Mouse (Mus musculus) midbrain, embryonic 10.5 days (tissue): ENCODE measurements around the gene Nt5c2. TPM values are rescaled to one million over a fixed set of nuclear protein-coding genes. Genes with fewer than 3 reads are reported as not detected.
"Not testable (repeated sequence)": the region's sequence is repeated elsewhere in the genome, so short reads cannot be mapped to it uniquely, and the experiment has no call there.

Experiments
- DNase-seq: peaks from one replicate; pipeline ENCODE4 v3.0.0-alpha.2; 2017; ENCODE audit warnings: low spot score
- H3K27ac ChIP-seq: fragments of 300-500 bp; sonication (generic); replicated peaks from 2 replicates; pipeline ENCODE4 v1.5.1; 2016; ENCODE audit warnings: mild to moderate bottlenecking
- H3K27me3 ChIP-seq: fragments of 300-500 bp; sonication (generic); 2 replicates; pipeline ENCODE4 v1.6.1; 2016; ENCODE audit warnings: low read depth, mild to moderate bottlenecking; ENCODE audit not compliant: poor library complexity, severe bottlenecking
- H3K36me3 ChIP-seq: fragments of 300-500 bp; sonication (generic); 2 replicates; pipeline ENCODE4 v1.6.1; 2016; ENCODE audit warnings: mild to moderate bottlenecking, moderate library complexity
- H3K4me1 ChIP-seq: fragments of 300-500 bp; sonication (generic); 2 replicates; pipeline ENCODE4 v1.6.1; 2016
- H3K4me3 ChIP-seq: fragments of 300-500 bp; sonication (generic); 2 replicates; pipeline ENCODE4 v1.5.1; 2016; ENCODE audit warnings: mild to moderate bottlenecking, moderate library complexity
- H3K9me3 ChIP-seq: fragments of 300-500 bp; sonication (generic); replicated peaks from 2 replicates; pipeline ENCODE4 v1.6.1; 2016; ENCODE audit warnings: mild to moderate bottlenecking
- WGBS: fragments of 180-500 bp; shearing (Covaris S2); methylation state at CpG from one replicate; pipeline ENCODE4 v1.1.7; 2016; 5-methylcytosine and 5-hydroxymethylcytosine counted together
- polyA plus RNA-seq: library from polyadenylated mRNA; unstranded; fragments of >200 nt; fragmentation: Nextera tagmentation; extraction: Ambion mirVana; gene quantifications from 2 replicates; pipeline ENCODE4 v1.2.1, GENCODE M21; 2016

The Nt5c2 gene
- polyA plus RNA-seq, 1 experiment from 2014 or later, result 64.1 TPM

DNA sequence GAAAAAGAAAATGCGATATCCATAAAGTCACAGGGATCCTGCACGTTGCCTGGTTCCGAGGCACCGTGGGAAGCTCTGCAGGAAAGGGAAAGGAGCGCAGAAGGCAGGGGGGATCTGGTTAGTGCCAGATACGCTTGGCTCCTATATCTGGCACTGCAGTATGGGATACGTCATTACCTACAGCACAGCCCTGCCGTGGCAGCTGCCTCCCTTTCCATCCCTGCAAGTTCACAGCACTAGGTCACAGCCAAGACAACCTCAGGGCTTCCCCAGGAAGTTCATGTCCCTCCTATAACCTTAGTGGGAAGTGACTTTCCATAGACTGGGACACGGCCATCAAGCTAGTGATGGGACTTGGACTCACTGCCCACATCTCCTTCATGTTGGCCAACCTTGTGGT lies 18.9 kb downstream of the Nt5c2 start:
- no peaks in the 10 kb centered on the region for H3K4me1 ChIP-seq
- no peaks in the 10 kb centered on the region for H3K36me3 ChIP-seq
- WGBS, result 91% methylated on average over 9 of the region's 9 CpGs
- no peaks in the 10 kb centered on the region for H3K27me3 ChIP-seq
- H3K27ac ChIP-seq, result no peak overlapping the region
- no peak overlapping the region for H3K4me3 ChIP-seq
- no peak for DNase-seq
- no peaks in the 10 kb centered on the region for H3K9me3 ChIP-seq

DNA sequence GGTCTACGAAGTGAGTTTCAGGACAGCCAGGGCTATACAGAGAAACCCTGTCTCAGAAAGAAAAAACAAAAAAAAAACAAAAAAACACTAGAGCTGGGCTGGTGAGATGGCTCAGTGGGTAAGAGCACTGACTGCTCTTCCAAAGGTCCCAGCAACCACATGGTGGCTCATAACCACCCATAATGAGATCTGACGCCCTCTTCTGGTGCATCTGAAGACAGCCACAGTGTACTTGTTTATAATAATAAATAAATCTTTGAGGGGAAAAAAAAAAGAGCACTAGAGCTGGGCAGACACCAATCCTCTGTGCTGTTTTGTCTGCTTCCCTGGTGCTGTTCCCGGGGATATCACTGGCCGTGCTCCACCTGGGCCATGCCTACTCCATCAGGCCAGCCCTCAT lies 22.6 kb downstream of the Nt5c2 start:
- not testable (repeated sequence) for H3K27me3 ChIP-seq, H3K36me3 ChIP-seq, DNase-seq, H3K27ac ChIP-seq, H3K4me3 ChIP-seq, H3K9me3 ChIP-seq
- H3K4me1 ChIP-seq, result peaks cover 17% of the 10 kb centered on the region
- WGBS, result 75% methylated on average over 4 of the region's 4 CpGs

DNA sequence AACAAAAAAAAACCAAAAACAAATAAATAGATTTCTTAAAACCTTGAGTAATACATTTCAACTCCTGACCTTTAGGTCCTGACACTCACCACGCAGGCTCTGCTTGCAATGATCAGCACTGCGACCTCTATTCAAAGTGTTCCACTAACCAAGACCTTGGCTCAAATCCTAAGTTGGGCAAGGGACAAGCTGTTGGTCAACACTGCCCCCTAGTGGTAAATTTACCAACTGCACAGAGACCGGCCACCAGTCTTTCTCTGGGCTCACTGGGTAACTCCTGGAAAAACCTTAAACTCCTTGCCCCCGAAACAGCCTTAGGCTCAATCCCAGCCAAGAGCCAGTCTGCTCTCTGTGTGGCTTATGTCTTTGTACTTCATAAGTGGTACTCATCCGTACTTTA lies 23.8 kb downstream of the Nt5c2 start:
- no peaks in the 10 kb centered on the region for H3K27me3 ChIP-seq
- peak; percentile 82 for DNase-seq
- WGBS, result 19% methylated on average over 5 of the region's 5 CpGs

DNA sequence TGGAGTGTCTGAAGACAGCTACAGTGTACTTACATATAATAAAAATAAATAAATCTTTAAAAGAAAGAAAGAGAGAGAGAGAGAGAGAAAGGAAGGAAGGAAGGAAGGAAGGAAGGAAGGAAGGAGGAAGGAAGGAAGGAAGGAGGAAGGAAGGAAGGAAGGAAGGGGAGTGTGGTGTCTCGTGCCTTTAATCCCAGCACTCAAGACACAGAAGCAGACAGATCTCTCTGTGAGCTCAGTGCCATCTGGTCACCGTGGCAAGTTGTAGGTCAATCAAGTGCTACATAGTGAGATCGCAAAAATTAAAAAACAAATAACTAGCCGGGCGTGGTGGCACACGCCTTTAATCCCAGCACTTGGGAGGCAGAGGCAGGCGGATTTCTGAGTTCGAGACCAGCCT lies 24.3 kb downstream of the Nt5c2 start:
- not testable (repeated sequence) for H3K27me3 ChIP-seq, H3K4me3 ChIP-seq, H3K27ac ChIP-seq, H3K9me3 ChIP-seq, H3K36me3 ChIP-seq, DNase-seq
- 87% methylated on average over 8 of the region's 8 CpGs for WGBS
- peaks cover 17% of the 10 kb centered on the region for H3K4me1 ChIP-seq

More for the DNA sequence above, 23.8 kb downstream of the Nt5c2 start:
- H3K36me3 ChIP-seq, result no peaks in the 10 kb centered on the region
- no peak overlapping the region for H3K4me3 ChIP-seq
- H3K4me1 ChIP-seq, result peaks cover 17% of the 10 kb centered on the region
- no peak overlapping the region for H3K27ac ChIP-seq
- no peaks in the 10 kb centered on the region for H3K9me3 ChIP-seq

DNA sequence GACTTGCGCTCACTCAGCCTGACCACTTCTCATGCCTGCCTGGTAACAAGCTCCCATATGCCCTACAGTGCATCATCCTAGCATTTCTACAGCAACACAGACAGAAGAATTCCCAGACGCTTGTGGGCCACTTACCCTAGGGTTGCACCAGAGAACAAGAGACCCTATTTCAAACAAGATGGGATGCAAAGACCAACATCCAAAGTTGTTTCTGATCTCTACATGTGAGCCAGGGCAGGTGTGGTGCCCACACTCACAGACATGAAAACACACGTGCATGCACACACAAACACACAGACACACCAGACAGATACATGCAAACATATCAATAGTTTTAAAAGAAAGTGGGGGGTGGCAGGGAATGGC lies 24.8 kb downstream of the Nt5c2 start:
- Histone ChIP-seq H3K4me1 (peaks cover 17% of the 10 kb centered on the region), H3K36me3 (no peaks in the 10 kb centered on the region), H3K27me3 (no peaks in the 10 kb centered on the region), H3K27ac (no peak overlapping the region), H3K9me3 (no peaks in the 10 kb centered on the region), H3K4me3 (no peak overlapping the region)
- DNase-seq, result no peak
- 87% methylated on average over 3 of the region's 3 CpGs for whole genome bisulfite sequencing

DNA sequence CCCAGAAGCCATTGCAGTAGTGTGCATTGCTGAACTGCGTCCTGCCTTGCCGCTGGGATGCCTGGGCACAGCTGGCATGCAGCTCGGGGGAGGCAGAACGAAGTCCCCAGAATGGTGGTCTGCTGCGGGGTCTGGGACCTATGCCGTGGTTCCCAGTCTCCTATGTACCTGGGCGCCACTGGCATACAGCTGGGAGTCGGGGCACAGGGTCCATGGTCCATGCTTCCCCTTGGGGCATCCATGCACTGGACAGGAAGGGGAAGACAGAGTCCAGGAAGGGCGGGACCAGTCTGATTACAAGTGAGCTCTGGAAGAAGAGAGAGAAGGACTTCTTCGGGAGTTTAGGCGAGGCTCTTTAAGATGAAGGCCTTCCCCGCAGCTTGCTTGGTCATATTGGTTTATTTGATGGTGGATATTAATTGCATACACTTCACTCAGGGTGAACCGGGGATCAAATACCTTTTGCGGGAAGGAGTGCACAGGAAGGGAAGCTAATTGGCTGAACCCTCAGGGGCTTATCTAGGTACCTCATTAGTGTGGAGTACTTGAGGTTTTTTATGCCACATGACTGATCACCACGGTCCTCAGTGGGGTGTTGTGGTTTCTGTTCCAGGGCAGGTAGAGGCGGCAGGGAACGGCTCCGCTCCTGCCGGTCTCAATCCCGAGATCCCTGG lies 25.3 kb downstream of the Nt5c2 start:
- WGBS, result 85% methylated on average over 20 of the region's 20 CpGs
- no peak overlapping the region for H3K4me3 ChIP-seq
- H3K27me3 ChIP-seq, result no peaks in the 10 kb centered on the region
- 0 out of 2 replicates have a peak overlapping the region, but pooled peaks have one; percentile 10 for H3K27ac ChIP-seq
- no peak for DNase-seq
- H3K4me1 ChIP-seq, result peaks cover 17% of the 10 kb centered on the region
- no peaks in the 10 kb centered on the region for H3K9me3 ChIP-seq
- H3K36me3 ChIP-seq, result no peaks in the 10 kb centered on the region

DNA sequence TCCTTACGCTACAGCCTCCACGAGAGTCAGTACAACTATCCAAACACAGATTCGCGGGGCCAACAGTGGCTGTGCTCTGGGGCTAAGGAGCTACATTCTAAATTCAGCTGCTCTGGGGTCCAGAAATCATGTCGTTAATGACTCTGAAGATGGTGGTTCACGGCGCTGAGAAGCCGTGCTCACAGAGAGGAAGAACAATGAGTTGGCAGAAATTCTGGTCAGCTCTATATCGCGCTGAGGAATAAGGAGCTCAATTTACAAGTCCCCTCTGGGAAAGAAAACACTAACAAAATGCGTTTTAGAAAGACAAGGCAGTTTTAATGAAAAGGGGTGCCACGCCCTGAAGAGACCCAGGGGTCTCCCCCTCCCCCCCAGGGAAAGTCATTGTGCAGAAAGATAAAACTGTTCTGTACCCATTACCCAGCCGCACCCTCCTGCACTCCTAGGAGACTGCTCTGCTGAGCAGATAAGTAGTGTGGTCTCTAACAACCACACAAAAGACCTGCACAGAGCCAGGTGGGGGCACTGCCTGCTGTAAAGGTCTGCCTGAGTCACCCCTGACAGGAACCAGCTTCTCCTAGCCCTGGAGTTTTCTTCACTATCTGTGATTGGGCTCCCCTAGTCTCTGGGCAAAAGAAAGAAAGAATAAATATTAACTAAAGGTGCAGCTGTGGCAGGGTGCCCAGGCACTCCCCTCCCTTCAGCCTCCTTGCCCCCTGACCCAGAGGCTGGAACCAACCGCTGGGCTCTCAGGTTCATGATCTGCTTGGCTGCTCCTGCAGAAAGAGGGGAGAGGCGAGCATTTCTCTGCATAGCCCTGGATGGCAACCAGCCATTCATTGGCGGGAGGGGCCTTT lies 26.5 kb downstream of the Nt5c2 start:
- peak overlapping the region; percentile 64 for H3K27ac ChIP-seq
- 61% methylated on average over 16 of the region's 16 CpGs for WGBS
- peaks cover 24% of the 10 kb centered on the region for H3K4me1 ChIP-seq
- H3K4me3 ChIP-seq, result no peak overlapping the region
- no peaks in the 10 kb centered on the region for H3K9me3 ChIP-seq
- H3K36me3 ChIP-seq, result no peaks in the 10 kb centered on the region
- H3K27me3 ChIP-seq, result no peaks in the 10 kb centered on the region
- no peak for DNase-seq

DNA sequence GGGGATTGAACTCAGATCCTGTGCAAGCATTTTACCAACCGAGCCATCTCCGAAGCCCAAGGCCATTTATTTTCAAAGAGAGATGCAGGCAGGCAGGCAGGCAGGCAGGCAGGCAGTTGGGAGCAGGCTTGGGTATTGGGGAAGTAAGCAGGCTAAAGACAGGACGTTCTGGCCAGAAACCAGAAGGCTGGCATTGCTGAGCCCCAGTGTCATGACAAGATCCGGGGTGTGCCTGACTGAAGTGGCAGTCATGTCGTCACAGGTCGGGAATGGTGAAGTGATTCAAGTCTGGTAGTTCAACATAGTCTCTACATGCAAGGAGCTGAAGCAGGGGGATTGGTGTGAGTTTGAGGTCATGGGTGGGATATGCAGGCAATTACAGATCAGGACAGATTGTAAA lies 27.3 kb downstream of the Nt5c2 start:
- Histone ChIP-seq H3K27ac (no peak overlapping the region), H3K4me3 (no peak overlapping the region), H3K4me1 (peaks cover 27% of the 10 kb centered on the region), H3K9me3 (no peaks in the 10 kb centered on the region), H3K36me3 (no peaks in the 10 kb centered on the region), H3K27me3 (no peaks in the 10 kb centered on the region)
- 85% methylated on average over 6 of the region's 6 CpGs for WGBS
- no peak for DNase-seq

DNA sequence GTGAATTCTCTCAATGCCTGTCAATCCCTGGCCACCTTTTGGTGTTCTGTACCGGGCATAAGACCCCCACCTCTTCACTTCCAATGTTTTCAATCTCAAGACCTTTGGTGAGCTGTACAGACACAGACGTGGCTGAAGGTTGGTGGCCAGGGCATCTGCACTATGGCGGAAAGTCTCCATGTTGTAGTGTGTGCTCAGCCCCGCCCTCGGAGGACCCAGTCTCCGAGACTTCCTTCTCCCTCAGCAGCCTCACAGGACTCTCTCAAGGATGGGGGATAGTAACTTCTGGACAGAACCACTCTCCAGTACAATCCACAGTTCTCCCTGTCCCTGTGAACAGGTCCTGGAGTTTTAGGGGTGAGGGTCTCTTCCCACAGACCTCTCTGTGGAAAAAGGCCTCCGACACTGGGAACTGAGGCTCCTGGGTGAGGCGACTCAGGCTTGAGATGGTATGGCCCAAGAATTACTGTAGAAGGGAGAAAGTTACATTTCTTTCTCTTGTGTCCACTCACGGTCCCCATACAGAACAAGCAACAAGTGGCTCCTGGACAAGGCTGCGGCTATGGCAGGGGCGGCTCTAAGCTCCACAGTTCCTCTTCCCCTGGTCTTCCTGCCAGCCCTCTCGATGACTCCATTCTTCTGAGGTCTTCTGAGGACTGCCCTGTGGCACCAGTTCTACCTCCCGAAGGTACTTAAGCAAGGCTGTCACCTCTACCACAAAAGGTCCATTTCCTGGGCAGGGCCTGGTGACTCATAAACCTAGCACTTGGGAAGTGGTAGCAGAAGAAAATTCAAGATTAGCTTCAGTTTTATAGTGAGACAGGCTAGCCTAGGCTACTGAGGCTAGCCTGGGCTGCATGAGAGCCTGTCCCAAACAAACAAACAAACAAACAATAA lies 30.0 kb downstream of the Nt5c2 start:
- no peaks in the 10 kb centered on the region for H3K27me3 ChIP-seq
- WGBS, result 88% methylated on average over 13 of the region's 13 CpGs
- H3K4me1 ChIP-seq, result peaks cover 27% of the 10 kb centered on the region
- H3K27ac ChIP-seq, result peak overlapping the region; percentile 13; the same call in 1 of the 2 replicates
- H3K4me3 ChIP-seq, result no peak overlapping the region
- DNase-seq, result no peak
- H3K9me3 ChIP-seq, result no peaks in the 10 kb centered on the region
- no peaks in the 10 kb centered on the region for H3K36me3 ChIP-seq

DNA sequence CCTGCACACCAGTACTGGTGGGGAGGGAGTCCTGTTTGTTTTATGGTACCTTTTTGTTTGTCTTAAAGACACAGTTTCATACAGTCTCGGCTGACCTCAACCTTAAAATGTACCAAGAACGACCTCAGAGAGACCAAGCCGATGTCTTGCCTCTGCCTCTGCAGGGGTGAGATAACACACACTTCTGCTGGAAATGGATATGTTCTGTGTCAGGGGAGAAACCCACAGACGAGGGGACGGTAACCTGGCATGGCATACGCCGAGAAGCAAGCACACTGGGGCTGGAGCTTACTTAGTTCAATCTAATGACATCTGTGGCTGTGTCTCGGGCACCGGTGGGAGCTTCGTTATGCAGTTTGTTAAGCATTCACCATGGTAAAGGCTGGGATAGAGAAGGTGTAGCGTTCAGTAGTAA lies 31.0 kb downstream of the Nt5c2 start:
- DNase-seq, result no peak
- Histone ChIP-seq H3K27me3 (no peaks in the 10 kb centered on the region), H3K4me1 (peaks cover 21% of the 10 kb centered on the region), H3K9me3 (no peaks in the 10 kb centered on the region), H3K36me3 (no peaks in the 10 kb centered on the region), H3K4me3 (no peak overlapping the region), H3K27ac (no peak overlapping the region)
- 82% methylated on average over 11 of the region's 11 CpGs for WGBS

DNA sequence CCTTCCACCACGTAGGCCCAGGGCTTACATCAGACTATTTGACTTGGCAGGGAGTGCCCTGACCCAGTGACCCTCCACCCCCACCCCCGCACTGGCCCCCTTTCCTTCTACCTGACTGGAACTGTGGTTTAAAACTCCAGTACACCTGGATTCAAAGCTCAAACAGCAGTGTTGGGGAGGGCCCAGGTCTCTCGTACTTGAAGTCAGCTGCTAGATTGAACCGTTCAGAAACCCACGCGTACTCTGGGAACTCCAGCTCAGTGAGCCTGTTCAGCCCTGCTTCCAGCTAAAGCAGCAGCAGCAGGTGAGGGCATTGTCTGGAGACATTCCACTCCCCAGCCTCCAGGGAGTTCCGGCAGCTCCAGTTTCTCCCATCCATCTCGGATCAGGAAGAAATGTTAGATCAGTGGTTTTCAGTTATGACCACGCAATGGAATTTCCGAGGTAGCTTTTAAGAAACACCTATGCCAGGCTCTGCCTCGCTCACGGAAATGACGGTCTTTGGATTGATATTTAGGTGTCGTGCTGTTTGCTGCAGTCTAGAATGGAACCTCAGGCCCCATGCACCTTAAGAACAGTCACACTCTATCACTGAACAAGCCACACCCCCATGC lies 31.5 kb downstream of the Nt5c2 start:
- Histone ChIP-seq H3K4me3 (no peak overlapping the region), H3K27ac (no peak overlapping the region; the same call in 1 of the 2 replicates), H3K9me3 (no peaks in the 10 kb centered on the region), H3K36me3 (no peaks in the 10 kb centered on the region), H3K27me3 (no peaks in the 10 kb centered on the region), H3K4me1 (peaks cover 16% of the 10 kb centered on the region)
- DNase-seq, result no peak
- WGBS, result 69% methylated on average over 14 of the region's 14 CpGs

DNA sequence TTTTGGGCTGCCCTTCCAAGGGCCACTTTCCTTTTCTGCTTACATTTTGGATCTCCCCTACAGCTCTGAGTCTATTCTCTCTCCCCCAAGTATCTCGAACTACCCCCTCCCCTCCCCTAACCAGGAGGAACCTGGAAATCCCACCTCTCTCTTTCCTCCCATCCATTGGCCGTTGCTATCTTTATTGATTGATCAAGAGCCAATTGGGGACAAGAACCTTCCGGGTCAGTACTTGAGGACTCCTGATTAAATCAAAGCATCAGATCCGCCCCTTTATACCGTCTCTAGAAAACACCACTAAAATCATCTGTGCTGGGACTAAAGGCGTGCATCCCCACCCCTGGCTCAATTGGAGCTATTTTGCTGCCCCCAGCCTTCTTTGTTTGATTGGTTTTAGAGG lies 33.5 kb downstream of the Nt5c2 start:
- no peaks in the 10 kb centered on the region for H3K9me3 ChIP-seq
- peaks cover 17% of the 10 kb centered on the region for H3K4me1 ChIP-seq
- DNase-seq, result no peak
- H3K4me3 ChIP-seq, result no peak overlapping the region
- H3K27me3 ChIP-seq, result no peaks in the 10 kb centered on the region
- 43% methylated on average over 6 of the region's 6 CpGs for WGBS
- H3K27ac ChIP-seq, result no peak overlapping the region
- no peaks in the 10 kb centered on the region for H3K36me3 ChIP-seq
